Mouse (Mus musculus) megakaryocyte-erythroid progenitor cell, adult 5-6 weeks (primary cell): Measurements from ENCODE around the gene Inpp5f. TPM values are rescaled to one million over a fixed set of nuclear protein-coding genes. Genes with fewer than 3 reads are reported as not detected.
A peak's percentile ranks its signal among the peaks of the same experiment; 100 is the strongest.
"Not testable (repeated sequence)": the region's sequence is repeated elsewhere in the genome, so short reads cannot be mapped to it uniquely, and the experiment has no call there.

Experiments used
- ATAC-seq: replicated peaks from 2 replicates; pipeline ENCODE4 v1.8.0; 2016; ENCODE audit warnings: mild to moderate bottlenecking, inconsistent platforms; ENCODE audit not compliant: severe bottlenecking, poor library complexity, low FRiP score, low TSS enrichment
- total RNA-seq, 2 experiments: library from RNA; stranded (forward) in 1 of 2; stranded (reverse) in 1 of 2; fragments of 200-1000, 215-1000 nt in 1 of 2; fragments of >200 nt in 1 of 2; fragmentation: Nextera tagmentation in 1 of 2; gene quantifications; 2 replicates each; pipeline ENCODE4 v1.2.3; 2014 to 2017

Gene Inpp5f
- total RNA-seq, 2 experiments from 2014 or later = 8.8 to 9.4 TPM

GRCm38 (mm10) chr7:128639925-128640485 is 28.9 kb downstream of the Inpp5f start:
- 0 out of 2 replicates have a peak, but pooled peaks have one; percentile 52 for ATAC-seq

- no peak for ATAC-seq
Measured at GRCm38 (mm10) chr7:128641571-128641970, 30.4 kb downstream of the Inpp5f start.

GRCm38 (mm10) chr7:128642386-128642785 is 31.3 kb downstream of the Inpp5f start:
- no peak for ATAC-seq

- ATAC-seq = no peak
Measured at GRCm38 (mm10) chr7:128656970-128657369, 45.8 kb downstream of the Inpp5f start.

GRCm38 (mm10) chr7:128663906-128664305 is 52.8 kb downstream of the Inpp5f start:
- no peak for ATAC-seq

GRCm38 (mm10) chr7:128664861-128665377 is 53.8 kb downstream of the Inpp5f start:
- ATAC-seq = no peak

- no peak for ATAC-seq
Measured at GRCm38 (mm10) chr7:128667788-128668187, 56.7 kb downstream of the Inpp5f start.

GRCm38 (mm10) chr7:128668831-128669230 is 57.7 kb downstream of the Inpp5f start:
- ATAC-seq = no peak

GRCm38 (mm10) chr7:128671952-128672351 is 60.8 kb downstream of the Inpp5f start:
- ATAC-seq = peak; percentile 29; the same call in 1 of the 2 replicates

GRCm38 (mm10) chr7:128672408-128673010 is 61.4 kb downstream of the Inpp5f start:
- peak; percentile 97 for ATAC-seq

GRCm38 (mm10) chr7:128678546-128678945 is 67.4 kb downstream of the Inpp5f start:
- ATAC-seq = no peak

- ATAC-seq = peak; percentile 84
Measured at GRCm38 (mm10) chr7:128687821-128688564, 76.9 kb downstream of the Inpp5f start.

GRCm38 (mm10) chr7:128689347-128689746 is 78.2 kb downstream of the Inpp5f start:
- ATAC-seq = no peak

GRCm38 (mm10) chr7:128690070-128690469 is 78.9 kb downstream of the Inpp5f start:
- peak; percentile 57 for ATAC-seq

- no peak for ATAC-seq
Measured at GRCm38 (mm10) chr7:128690796-128691195, 79.7 kb downstream of the Inpp5f start.

GRCm38 (mm10) chr7:128692163-128692562 is 81.0 kb downstream of the Inpp5f start:
- ATAC-seq = no peak

- peak; percentile 68 for ATAC-seq
Measured at GRCm38 (mm10) chr7:128694848-128695247, 83.7 kb downstream of the Inpp5f start.

GRCm38 (mm10) chr7:128699959-128700358 is 88.8 kb downstream of the Inpp5f start:
- ATAC-seq = not testable (repeated sequence)

- ATAC-seq = peak; percentile 78
Measured at GRCm38 (mm10) chr7:128705735-128706134, 94.6 kb downstream of the Inpp5f start.

- no peak for ATAC-seq
Measured at GRCm38 (mm10) chr7:128717991-128718390, 106.9 kb downstream of the Inpp5f start.
